12 mouse cellular contexts compared by ENCODE assay signal in the genomic region with DNA sequence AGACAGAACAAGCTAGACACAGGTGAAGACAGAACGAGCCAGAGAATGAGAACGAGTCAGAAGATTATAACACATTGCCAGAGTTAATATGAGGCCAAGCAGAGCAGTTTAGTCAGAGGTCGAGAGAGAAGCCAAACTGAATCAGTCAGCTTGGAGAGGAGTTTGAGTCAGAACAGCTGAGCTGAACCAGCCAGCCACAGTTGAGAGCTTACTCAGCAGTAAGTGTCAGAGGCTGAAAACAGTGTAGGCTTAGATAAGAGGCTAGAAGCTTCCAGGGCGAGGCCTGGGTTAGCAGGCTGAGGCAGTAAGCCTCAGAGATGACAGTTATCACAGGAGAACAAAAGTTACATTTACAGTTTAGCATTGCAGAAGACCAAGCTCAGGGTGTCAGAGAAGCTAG. TPM values are rescaled to one million over a fixed set of nuclear protein-coding genes. Genes with fewer than 3 reads are reported as not detected.
A peak's percentile ranks its signal among the peaks of the same experiment; 100 is the strongest.
DNase-seq lines count a peak whose midpoint lies in the region; ATAC-seq and TF ChIP-seq lines count a peak whose summit lies in the region.
"Had no signal": no experiment of that assay in that cellular context is flagged by ENCODE, and none has a peak within 500 bp of the region (broad histone marks: within the 10 kb centered on the region; RNA-seq: fewer than 3 reads in every experiment).

No protein-coding gene starts in this region.

- ATAC-seq in embryonic facial prominence, embryonic 15.5 days (ENCODE audit: insufficient number of reproducible peaks, low FRiP score, low TSS enrichment, low read depth) = no peak
- ATAC-seq in liver, embryonic 16.5 days (ENCODE audit: low read depth) = peak; percentile 97

- H3K4me2 ChIP-seq in embryonic facial prominence, embryonic 15.5 days (replicated peaks) = no peak overlapping the region
- peak overlapping the region; percentile 54 for H3K4me2 ChIP-seq in liver, embryonic 16.5 days (ENCODE audit: low read depth, low read length)

- no peak overlapping the region for H3K9ac ChIP-seq in embryonic facial prominence, embryonic 15.5 days
- H3K9ac ChIP-seq in liver, embryonic 16.5 days (ENCODE audit: low read depth, low read length) = peak overlapping the region; percentile 42

- 80% methylated on average over 4 of the region's 4 CpGs for WGBS in embryonic facial prominence, embryonic 15.5 days
- 90% methylated on average over 4 of the region's 4 CpGs for WGBS in embryonic facial prominence, embryonic 10.5 days
- 80% methylated on average over 4 of the region's 4 CpGs for WGBS in spleen, adult 2 months
- 43% methylated on average over 4 of the region's 4 CpGs for WGBS in liver, embryonic 16.5 days (ENCODE audit: insufficient replicate concordance)

- no peak for TF ChIP-seq CTCF in spleen, adult 2 months (IDR thresholded peaks at IDR 0.05; ENCODE audit: extremely low read depth, insufficient read depth, insufficient read length, insufficient replicate concordance)

- TF ChIP-seq POLR2A in spleen, adult 2 months (IDR thresholded peaks at IDR 0.05; ENCODE audit: low read depth, low read length) = no peak

- H3K36me3 ChIP-seq in embryonic facial prominence, embryonic 15.5 days = peaks cover 7% of the 10 kb centered on the region
- peaks cover 4% of the 10 kb centered on the region; the same call in 1 of the 2 replicates for H3K36me3 ChIP-seq in embryonic facial prominence, embryonic 10.5 days (replicated peaks)
- H3K36me3 ChIP-seq in spleen, adult 2 months (ENCODE audit: control insufficient read depth, insufficient read depth, low read length) = no peaks in the 10 kb centered on the region
- H3K36me3 ChIP-seq in liver, embryonic 16.5 days (ENCODE audit: control insufficient read depth, insufficient read depth) = no peaks in the 10 kb centered on the region

- no peak for DNase-seq in embryonic facial prominence, embryonic 10.5 days (ENCODE audit: low spot score)
- no peak for DNase-seq in spleen, adult 2 months (ENCODE audit: low read depth in 1 of 2, low spot score in 2 of 2)
- no peak for DNase-seq in spleen, adult 18-20 months
- DNase-seq in thymus, postnatal 0 days (ENCODE audit: low spot score) = no peak
- DNase-seq in cerebellum, adult 11-12 months = no peak
- DNase-seq in thymus, adult 18-20 months = no peak
- DNase-seq: kidney, adult 9 months; lung, postnatal 36 days; retina, postnatal 1 day; thymus, postnatal 25 days had no signal

- H3K27me3 ChIP-seq in embryonic facial prominence, embryonic 15.5 days = no peaks in the 10 kb centered on the region
- H3K27me3 ChIP-seq in embryonic facial prominence, embryonic 10.5 days (replicated peaks; ENCODE audit: low read depth, poor library complexity, severe bottlenecking) = no peaks in the 10 kb centered on the region
- H3K27me3 ChIP-seq in spleen, adult 2 months (ENCODE audit: control insufficient read depth, insufficient read depth, low read length) = no peaks in the 10 kb centered on the region
- no peaks in the 10 kb centered on the region for H3K27me3 ChIP-seq in liver, embryonic 16.5 days (ENCODE audit: control insufficient read depth, insufficient read depth, low read depth, low read length)

- H3K27ac ChIP-seq in embryonic facial prominence, embryonic 15.5 days (replicated peaks) = 0 out of 2 replicates have a peak overlapping the region, but pooled peaks have one; percentile 28
- no peak overlapping the region for H3K27ac ChIP-seq in embryonic facial prominence, embryonic 10.5 days (replicated peaks)
- H3K27ac ChIP-seq in spleen, adult 2 months (ENCODE audit: insufficient read depth, low read length) = 0 out of 2 replicates have a peak overlapping the region, but pooled peaks have one; percentile 19
- H3K27ac ChIP-seq in liver, embryonic 16.5 days (ENCODE audit: low read length) = peak overlapping the region; percentile 97

- no peak overlapping the region for H3K4me3 ChIP-seq in embryonic facial prominence, embryonic 15.5 days (replicated peaks)
- no peak overlapping the region for H3K4me3 ChIP-seq in embryonic facial prominence, embryonic 10.5 days
- no peak overlapping the region for H3K4me3 ChIP-seq in spleen, adult 2 months (ENCODE audit: extremely low read depth, insufficient read depth, insufficient read length)
- H3K4me3 ChIP-seq in liver, embryonic 16.5 days (ENCODE audit: low read depth, low read length) = 0 out of 2 replicates have a peak overlapping the region, but pooled peaks have one; percentile 8

- no peaks in the 10 kb centered on the region for H3K9me3 ChIP-seq in embryonic facial prominence, embryonic 15.5 days (replicated peaks)
- no peaks in the 10 kb centered on the region for H3K9me3 ChIP-seq in embryonic facial prominence, embryonic 10.5 days
- H3K9me3 ChIP-seq in liver, embryonic 16.5 days (replicated peaks; ENCODE audit: control insufficient read depth, low read length) = no peaks in the 10 kb centered on the region

- peaks cover 10% of the 10 kb centered on the region; the same call in 1 of the 2 replicates for H3K4me1 ChIP-seq in embryonic facial prominence, embryonic 15.5 days
- H3K4me1 ChIP-seq in embryonic facial prominence, embryonic 10.5 days = peaks cover 10% of the 10 kb centered on the region
- peaks cover 3% of the 10 kb centered on the region; the same call in 1 of the 2 replicates for H3K4me1 ChIP-seq in spleen, adult 2 months (ENCODE audit: control insufficient read depth, insufficient read depth, insufficient read length)
- peaks cover 35% of the 10 kb centered on the region for H3K4me1 ChIP-seq in liver, embryonic 16.5 days (ENCODE audit: control insufficient read depth, low read depth, low read length)

RNA-seq across cellular contexts. Expression of gene Rps3a1, which starts 33.9 kb away (rescaled TPM):
- 1,231 and 1,256 TPM in 2 replicates for polyA plus RNA-seq in embryonic facial prominence, embryonic 15.5 days (2015; fragmentation: Nextera tagmentation; extraction: Ambion mirVana)
- polyA plus RNA-seq in embryonic facial prominence, embryonic 10.5 days (2016; fragmentation: Nextera tagmentation; extraction: Ambion mirVana) = 1,198 and 1,219 TPM in 2 replicates
- 185 and 218 TPM in 2 replicates for polyA plus RNA-seq in spleen, adult 2 months (2012; rRNA removed)
- polyA plus RNA-seq in liver, embryonic 16.5 days (2015; fragmentation: Nextera tagmentation; extraction: Ambion mirVana) = 593 and 662 TPM in 2 replicates
- polyA plus RNA-seq in thymus, postnatal 0 days (2015; fragmentation: Nextera tagmentation; extraction: Ambion mirVana) = 2,095 and 2,119 TPM in 2 replicates
